Mouse (Mus musculus) megakaryocyte progenitor cell, adult 5-6 weeks (primary cell): ENCODE data around the gene A230072I06Rik. TPM values are rescaled to one million over a fixed set of nuclear protein-coding genes. Genes with fewer than 3 reads are reported as not detected.
A peak's percentile ranks its signal among the peaks of the same experiment; 100 is the strongest.

Experiments
- ATAC-seq: replicated peaks from 2 replicates; pipeline ENCODE4 v1.8.0; 2016; ENCODE audit warnings: mild to moderate bottlenecking, moderate TSS enrichment, inconsistent platforms; ENCODE audit not compliant: poor library complexity
- total RNA-seq, 2 experiments: library from RNA; stranded (forward) in 1 of 2; stranded (reverse) in 1 of 2; fragments of 157-497, 149-512 nt in 1 of 2; fragments of 200-1000 nt in 1 of 2; gene quantifications; 2 replicates each; pipeline versions ENCODE4 v1.2.3 to v1.2.4; 2015 to 2017

The A230072I06Rik gene
- total RNA-seq (2015) (not detected in 2 replicates), total RNA-seq (2017) (0.20 TPM in 1 of 2 replicates, not detected in the other)

DNA sequence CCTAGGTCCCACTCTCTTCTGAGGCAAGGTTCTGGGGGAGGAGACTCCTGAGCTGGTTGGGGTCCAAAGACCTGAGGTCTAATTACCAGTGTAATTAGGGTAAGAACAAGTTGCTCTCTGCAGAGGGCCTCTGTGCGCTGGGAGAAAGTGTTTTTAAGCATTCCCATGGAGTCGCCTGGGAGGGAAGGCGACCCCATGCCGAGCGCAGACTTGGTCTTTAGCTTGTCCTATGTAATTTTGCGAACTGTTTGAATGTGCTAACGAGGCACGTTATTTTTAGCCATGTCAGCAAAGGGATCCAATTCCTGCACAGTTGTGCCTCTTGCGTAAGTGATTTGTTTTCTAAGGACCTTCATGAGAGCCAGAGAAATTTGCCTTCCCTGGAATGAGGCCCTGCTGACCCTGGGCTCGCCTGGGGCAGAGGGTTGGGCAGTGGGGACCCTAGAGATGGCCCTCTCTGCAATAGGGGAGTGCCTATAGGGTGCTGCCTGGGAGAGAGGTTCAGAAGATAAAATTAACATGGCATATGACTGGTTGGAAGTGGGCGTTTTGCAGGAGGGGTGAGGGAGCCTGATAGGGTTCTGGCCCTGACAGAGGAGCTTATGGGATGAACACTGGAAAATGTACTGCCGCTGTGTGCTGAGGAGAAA, at the start of gene A230072I06Rik:
Gene A230072I06Rik, plus strand, starts transcription at position 157 of the 650 bp plus-strand sequence.
- ATAC-seq, result no peak

DNA sequence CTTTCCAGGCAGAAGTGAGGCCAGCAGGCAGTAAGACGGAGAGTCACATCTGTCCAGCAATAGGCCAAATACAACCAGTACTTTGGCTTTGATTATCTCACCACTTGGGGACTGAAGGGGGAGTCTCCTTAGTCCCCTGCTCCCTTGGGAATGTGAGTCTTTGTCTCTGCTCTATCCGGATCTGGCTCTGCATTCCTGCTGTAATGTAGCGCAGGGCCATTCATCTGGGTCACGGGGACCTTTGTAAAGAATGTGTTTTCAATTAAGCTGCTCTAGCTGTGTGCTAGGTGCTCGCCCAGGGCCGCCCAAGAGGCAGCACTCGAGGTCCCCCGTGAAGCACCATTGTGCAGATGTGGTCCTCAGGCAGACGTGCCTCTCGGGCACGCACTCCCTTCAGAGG, 44.6 kb upstream of the A230072I06Rik start:
- ATAC-seq, result no peak

DNA sequence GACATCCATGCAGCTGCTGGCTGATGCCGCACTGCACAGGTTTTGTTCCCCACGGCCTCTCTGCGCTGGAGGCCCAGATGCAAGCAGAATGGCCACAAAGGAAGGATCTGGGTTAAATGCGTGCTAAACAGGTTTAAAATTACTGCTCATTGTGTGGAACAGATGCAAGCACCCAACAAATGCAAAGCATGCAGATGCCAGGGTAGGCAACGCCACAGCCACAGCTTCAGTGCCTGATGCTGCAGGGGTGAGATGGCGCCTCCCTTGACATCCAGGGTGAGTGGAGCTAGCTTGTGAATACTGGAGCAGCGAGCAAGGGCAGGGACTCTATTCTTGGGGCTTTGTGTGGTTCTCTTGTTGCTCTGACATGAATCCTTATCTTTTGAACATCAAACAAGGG, 39.8 kb upstream of the A230072I06Rik start:
- no peak for ATAC-seq

DNA sequence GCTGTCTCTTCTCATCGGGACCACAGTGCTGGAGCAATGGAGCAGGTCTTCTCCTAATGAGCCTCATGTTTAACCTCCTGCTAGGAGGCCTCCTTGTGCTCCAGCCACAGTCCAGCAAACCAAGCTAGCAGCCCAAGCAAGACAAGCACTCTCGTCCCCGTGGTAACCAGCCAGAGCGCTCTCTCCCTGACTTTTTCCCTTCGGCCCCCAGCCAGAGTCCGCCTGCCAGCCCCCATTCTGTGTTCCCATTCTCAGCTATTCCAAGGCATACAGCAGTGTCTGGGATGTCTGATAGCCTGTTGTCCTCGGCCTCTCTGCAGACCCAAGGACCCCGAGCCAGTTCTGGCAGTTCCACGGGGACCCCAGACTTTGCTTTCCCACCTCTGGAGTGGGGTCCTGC, 38.5 kb upstream of the A230072I06Rik start:
- no peak for ATAC-seq

DNA sequence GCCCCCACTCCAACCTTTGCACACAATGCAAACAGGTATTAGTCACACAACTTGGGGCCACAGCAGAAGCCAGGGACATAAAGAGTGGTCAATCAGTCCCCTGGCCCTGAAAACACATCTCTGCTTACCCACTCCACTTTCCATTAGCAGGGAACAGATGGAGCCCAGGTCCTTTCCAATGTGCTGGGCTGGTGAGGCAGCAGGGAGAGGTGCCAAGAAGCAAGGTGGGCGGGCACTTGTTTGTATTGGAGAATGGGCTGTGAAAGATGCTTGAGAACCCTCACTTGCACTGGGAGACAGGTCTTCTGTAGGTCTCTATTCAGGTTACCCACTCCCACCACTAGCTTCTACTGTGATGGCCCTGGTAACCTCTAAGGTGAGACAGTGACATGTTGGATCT, 34.9 kb upstream of the A230072I06Rik start:
- ATAC-seq, result no peak

DNA sequence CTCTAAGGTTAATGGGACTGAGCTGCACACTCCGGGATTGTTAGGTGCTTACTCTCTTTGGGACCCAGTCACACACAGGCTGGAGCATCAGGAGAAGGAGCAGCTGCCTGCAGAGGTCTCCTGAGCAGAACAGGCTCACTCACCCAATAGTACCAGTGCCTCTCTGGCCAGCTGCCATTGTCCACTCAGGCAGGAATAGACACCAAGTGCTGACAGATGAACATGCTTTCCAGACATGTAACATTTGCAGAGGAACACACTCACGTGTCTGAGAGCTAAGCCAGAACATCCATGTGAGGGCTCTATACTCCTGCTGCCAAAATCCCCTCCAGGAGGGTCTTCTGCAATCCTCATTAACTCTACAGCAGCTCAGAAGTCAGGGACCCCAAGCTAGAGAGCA, 18.7 kb upstream of the A230072I06Rik start:
- no peak for ATAC-seq

DNA sequence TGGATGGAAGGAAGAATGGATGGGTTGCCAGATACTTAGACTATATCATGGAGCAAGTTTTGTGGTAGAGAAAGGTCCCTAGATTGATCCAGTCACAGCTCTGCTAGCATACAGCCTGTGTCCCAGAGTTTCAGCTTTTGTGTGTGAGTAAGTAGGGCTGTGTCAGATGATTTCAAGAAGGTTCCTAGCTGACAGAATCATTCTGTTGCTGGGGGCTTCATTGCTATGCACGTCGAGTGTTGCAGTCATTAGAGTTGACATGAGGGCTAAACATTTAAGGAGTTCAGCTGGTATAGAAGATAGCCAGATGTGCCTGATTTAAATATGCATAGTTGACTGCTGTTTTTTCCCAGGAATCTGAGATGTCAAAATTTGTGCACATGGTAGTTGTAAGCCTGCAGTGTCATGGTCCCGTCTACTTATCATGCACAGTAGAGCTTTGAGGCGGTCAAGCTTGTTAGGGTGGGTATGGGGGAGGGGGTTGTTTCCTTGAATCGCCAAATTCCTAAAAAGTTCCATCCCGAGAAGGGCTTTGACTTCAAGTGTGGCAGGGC, 18.1 kb upstream of the A230072I06Rik start:
- no peak for ATAC-seq

DNA sequence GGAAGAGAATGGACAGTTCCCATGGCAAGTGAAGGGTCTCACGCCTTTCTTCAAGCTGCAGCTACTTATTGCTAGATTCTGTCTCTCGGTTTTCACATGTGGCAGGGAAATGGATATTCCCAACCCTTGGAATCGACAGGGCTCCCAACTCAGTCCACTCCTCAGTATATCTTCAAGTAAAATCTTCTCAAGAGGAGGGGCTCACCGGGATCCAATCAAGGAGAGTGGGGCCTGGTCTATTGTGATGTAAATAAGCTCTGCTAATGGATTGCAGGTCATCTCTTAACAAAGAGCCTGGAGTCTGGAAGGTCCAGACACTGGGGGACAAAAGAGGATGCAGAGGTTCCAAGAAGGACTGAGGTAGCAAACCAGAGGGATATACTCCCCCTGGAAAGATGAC, 17.1 kb upstream of the A230072I06Rik start:
- ATAC-seq, result no peak

DNA sequence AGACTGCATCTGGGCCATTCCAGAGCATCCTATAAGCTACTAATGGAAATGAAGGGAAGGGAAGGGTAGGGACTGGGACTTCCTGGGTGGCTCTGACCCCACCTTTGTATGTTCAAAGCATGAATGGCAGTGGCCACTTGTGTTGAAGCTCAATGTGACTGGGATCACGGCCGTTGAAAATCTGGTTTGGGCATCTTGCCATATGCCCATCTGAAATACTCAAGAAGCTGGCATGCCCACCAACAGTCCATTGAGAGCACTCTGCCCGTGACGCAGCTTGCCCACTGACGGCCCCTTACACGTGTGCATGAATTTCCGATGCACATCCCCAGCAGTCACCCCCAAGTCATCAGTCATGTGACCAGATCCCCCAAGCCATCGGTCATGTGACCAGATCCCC, 13.6 kb upstream of the A230072I06Rik start:
- no peak for ATAC-seq

DNA sequence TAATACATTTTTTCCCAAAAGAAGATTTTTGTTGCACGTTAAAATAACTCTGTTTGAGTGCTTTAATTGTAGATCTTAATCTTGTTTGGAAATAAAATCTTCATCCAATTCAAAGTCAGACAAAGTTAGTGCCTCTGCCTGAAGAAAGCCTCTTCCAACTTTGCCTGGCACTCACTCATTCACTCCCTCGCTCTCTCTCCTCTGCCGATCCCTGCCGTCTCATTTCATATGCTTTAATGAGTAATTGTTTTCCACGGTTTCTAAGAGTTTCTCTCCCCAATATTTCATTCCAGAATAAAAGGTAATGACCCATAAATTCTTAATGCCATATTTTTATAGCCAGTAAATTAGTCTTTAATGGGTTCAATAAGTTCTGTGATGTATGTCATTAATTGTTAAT, 10.8 kb upstream of the A230072I06Rik start:
- no peak for ATAC-seq

DNA sequence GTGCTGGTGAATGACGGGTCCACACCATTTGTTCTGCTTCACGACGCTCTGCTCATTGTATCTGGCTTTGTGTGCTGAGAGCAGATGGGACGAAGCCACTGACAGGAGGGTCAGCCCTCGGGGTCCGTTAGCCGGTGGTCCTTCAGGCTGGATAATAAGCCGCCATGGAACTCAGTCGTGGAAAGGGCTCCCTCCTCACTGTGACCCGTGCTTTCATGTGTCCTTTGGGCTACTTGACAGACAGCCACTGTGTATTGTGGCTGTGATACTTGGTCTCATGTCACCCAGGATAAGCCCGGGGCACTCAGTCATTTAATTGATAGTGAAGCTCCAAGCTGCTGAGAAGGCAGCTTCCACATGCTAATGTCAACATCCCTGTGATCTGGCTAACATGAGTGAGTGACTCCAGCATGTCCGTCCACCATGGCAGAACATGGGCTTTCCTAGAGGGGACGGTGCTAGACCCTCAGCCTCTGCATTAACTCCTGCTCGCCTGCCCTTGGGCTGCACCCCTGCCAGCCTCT, 10.3 kb upstream of the A230072I06Rik start:
- no peak for ATAC-seq

DNA sequence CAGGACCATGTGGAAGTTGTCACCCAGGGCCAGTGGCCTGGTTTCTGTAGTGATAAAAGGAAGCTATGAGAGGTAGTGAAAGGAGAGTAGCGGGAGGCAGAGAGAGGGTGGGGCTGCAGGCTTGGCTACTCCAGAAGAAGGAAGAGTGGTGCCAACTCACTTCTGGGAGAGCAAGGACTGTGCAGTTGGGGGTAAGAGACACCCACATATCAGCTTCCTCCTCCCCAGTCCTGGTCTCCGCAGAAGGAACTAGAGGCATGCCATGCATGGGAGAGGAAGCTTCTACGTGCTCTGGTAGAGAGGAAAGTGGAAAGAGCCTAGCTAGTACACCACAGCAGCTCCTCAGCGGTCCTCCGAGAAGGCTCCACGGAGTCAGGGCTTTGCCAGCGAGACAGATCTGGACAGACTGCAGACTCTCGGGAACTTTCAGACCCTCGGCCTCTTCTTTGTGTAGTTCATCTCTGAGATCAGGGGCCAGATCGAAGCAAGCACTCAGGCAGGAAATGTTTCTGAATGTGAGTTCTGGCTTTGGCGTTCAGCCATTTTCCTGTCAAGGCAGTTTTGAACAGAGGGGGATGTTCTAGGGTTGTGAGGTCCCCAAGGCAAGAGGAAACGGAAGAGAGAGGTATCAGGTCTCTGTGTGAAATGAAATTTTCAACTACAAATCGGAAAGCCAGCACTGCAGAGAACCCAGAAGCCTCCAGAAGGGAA, 1.0 kb downstream of the A230072I06Rik start:
- peak; percentile 83 for ATAC-seq

DNA sequence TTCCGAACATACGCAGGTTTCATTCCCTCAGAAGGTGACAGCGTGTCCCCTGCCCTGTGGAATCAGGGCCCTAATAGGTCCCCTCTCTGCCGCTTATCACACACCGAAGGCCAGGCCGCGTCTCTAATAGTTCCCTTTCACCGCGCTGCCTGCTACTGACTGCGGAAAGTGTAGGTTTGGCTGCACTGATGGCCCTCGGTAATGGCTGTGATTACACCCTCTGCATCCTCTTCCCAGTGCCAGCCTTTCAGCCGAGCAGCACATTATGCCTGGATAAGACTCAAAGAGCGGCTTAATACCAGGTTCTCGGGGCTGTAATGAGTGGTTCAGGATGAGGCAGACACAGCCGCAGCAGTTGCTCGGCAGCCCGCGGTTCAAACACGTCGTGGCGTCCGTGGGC, 3.5 kb downstream of the A230072I06Rik start:
- ATAC-seq, result no peak

DNA sequence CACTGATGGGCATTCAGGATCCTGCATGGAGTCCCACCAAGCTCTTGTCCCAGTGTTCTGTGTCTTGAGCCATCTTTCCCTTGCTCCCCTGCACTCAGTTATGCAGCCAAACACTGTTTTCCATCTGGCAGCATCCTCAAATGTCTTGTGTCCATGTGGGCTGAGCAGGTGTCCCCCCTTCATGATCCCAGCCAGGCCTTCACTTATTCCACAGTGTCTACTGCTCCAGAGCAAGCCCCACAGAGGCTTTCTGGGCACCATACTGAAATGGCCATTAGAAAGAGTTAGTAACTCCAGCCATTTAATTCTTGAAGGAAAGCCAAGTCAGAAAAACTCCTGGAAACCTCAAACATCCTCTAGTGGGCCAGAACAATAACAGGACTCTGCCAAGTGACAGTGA, 11.9 kb downstream of the A230072I06Rik start:
- no peak for ATAC-seq

DNA sequence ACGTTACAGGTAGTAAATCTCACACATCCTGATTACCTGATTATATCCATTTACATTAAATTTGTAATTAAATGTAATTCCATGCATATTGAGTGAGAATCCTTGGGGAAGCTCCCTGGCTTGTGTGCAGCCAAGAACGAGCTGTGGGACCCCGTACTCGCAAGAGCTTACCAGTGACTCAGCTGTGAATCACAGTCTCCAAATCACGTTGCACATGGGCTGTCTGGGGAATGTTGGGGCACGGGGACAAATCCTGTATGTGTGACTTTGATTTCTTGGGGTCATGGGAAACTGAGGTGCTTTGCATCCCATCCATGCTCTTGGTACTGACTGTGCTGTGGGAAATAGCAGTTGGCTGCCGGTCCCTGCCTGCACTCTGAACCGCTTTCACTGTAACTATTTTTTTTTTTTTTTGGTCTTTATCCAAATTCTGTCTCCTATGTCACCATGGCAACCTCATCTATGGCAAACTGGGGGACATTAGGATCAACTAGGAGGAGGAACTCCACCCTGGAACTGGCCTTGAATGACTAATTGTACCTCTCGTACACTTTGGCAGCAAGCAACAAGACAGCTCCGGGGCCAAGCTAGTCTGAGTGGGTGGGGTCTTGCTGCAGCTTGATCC, 19.8 kb downstream of the A230072I06Rik start:
- no peak for ATAC-seq

DNA sequence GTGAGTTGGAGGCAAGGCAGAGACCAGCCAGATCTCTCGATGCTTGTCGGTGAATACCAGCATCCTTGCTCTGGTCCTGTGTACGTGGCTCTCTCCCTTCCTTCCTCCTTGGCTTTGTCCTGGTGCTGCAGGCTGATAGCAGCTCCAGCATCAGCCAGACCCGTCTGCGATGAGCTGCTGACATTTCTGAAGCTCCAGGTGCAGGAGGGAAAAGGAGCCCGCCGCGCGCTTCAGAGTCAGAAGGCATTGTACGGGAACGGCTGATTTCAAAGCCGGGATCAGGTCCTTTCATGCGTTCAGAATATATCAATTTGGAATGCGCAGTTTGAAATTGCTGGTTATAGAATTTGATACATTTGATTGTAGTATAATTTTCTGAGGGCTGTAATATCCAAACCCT, 23.4 kb downstream of the A230072I06Rik start:
- no peak for ATAC-seq

DNA sequence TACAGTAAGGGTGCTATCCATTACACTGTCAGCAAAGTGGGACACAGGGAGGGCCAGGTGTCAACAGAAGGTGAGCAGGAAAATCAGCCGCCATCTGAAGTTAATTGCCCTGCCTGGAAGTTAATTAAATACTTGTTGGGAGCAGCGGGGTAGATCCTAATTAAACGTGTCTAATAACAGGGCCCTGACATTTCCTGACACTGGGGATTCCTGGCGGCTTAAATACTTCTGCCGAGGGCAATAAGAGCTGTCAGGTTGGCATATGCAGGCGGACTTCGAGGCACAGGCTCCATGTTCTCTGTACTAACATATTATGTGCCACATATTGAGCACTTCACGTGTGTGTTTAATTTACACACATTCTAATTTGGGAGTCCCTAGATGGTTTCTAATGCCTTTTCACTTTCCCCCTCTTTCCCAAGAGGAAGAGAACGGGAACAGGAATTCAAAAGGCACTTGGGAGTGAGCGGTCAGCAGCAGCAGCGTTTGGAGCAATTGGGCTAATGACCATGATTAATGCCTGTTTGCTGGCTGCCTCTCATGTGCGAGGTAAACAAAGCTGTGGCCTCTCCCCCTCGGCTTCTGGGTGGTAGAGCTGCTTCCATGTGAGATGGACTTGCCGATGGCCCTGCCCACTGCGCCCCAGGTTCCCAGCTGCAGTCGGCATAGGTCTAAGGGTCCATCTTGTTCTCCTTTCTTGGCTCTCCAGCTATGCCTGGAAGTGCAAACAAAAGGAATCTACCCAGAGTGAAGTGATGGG, 34.5 kb downstream of the A230072I06Rik start:
- no peak for ATAC-seq

DNA sequence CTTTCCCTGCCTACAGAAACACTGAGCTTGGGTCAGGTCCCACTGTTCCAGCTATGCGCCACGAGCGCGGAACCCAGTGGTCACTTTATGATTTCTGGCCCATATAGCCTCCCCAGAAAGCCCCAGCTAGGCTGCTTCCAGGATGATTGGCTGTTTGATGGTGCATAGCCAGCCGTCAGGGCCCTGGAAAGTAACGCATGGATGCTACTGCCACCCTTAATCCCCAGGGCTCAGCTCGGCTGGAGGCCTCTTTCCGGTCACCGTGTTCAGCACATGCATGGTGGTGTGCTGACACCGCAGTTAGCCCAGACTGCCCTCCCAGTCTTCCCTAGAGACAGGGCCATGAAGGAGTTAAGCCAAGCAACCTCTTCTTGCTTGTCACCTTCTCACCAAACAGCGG, 35.6 kb downstream of the A230072I06Rik start:
- no peak for ATAC-seq

DNA sequence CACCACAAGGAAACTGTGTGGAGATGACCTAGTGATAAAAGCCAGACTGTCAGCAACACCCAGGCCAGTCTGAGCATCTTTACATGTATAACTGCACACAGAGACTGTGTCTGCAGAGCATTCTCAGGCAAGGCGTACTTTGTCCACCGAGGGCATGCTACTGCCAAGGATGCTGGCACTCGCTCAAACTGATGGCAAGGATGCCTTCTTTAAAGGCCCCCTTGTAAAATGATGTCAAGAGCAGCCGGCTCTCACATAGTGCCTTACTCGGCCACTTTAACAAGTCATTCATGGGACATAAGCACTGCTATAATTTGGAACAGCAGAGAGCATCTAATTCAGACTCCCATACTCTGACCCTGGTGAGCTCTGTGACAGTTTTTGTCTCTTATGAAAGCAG, 36.6 kb downstream of the A230072I06Rik start:
- ATAC-seq, result no peak

DNA sequence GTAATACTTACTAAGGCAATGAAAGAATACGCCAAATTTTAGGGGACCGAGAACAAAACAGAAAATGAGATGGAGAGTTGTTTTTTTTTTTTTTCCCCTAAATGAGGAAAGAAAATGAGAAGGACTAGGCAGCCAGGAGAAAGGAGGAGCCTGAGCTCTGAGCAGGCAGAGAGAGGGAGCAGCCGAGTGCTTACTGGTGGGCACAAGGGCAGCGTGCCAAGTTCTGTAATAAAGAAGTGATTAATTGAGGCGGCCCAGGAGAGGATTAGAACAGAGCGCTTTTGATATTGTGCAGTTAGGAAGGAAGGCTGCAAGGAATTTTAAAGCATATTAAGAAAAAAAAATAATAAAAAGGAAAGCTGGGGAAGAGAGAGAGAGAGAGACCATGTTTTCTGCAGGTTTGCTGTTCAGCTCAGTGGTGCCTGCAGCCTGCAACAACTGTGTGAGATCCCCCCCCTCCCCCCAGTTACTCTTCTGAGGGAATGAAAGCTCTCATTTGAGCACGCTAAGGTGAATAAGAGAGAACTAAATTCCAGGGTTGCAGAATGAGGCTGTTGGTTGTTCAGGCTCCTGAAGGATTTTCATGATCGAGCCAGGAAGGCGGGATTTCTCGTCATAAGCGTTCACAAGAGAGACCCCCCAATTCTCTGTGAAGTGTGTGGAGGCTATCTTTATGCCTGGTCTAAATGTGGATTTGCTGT, 41.3 kb downstream of the A230072I06Rik start:
- no peak for ATAC-seq
